Mouse (Mus musculus) intestine, embryonic 16.5 days (tissue): ENCODE results near the gene Nrcam. TPM values are rescaled to one million over a fixed set of nuclear protein-coding genes. Genes with fewer than 3 reads are reported as not detected.

Experiments used
- ATAC-seq: fragments of 200-750 bp; cut with Nextera tagmentation; 2 replicates; pipeline ENCODE4 v1.8.0; 2017; ENCODE audit warnings: moderate TSS enrichment, moderate library complexity
- H3K27ac ChIP-seq: fragments of 300-500 bp; sonication (generic); 2 replicates; pipeline ENCODE4 v1.5.1; 2014; ENCODE audit warnings: mild to moderate bottlenecking, low read length
- H3K27me3 ChIP-seq: fragments of 300-500 bp; sonication (generic); replicated peaks from 2 replicates; pipeline ENCODE4 v1.6.1; 2014; ENCODE audit warnings: low read length, control low read depth, mixed read lengths; ENCODE audit not compliant: control insufficient read depth, insufficient read depth
- H3K36me3 ChIP-seq: fragments of 300-500 bp; sonication (generic); 2 replicates; pipeline ENCODE4 v1.6.1; 2014; ENCODE audit warnings: low read length, control low read depth; ENCODE audit not compliant: control insufficient read depth, insufficient read depth
- H3K4me1 ChIP-seq: fragments of 300-500 bp; sonication (generic); 2 replicates; pipeline ENCODE4 v1.6.1; 2014; ENCODE audit warnings: low read length, control low read depth, mixed read lengths; ENCODE audit not compliant: control insufficient read depth, insufficient read depth
- H3K4me2 ChIP-seq: fragments of 300-500 bp; sonication (generic); 2 replicates; pipeline ENCODE4 v1.6.1; 2014; ENCODE audit warnings: low read depth, low read length, control low read depth
- H3K4me3 ChIP-seq: fragments of 300-500 bp; sonication (generic); 2 replicates; pipeline ENCODE4 v1.5.1; 2014; ENCODE audit warnings: mild to moderate bottlenecking, low read length
- H3K9ac ChIP-seq: fragments of 300-500 bp; sonication (generic); 2 replicates; pipeline ENCODE4 v1.6.1; 2014; ENCODE audit warnings: low read depth, low read length
- H3K9me3 ChIP-seq: fragments of 300-500 bp; sonication (generic); 2 replicates; pipeline ENCODE4 v1.6.1; 2016; ENCODE audit warnings: low read length, control low read depth; ENCODE audit not compliant: control insufficient read depth
- WGBS: fragments of 180-500 bp; shearing (Covaris S2); extraction: QIAGEN DNeasy Blood & Tissue Kit; methylation state at CpG from one replicate; pipeline ENCODE4 v1.1.7; 2014; 5-methylcytosine and 5-hydroxymethylcytosine counted together
- polyA plus RNA-seq: library from polyadenylated mRNA; unstranded; fragments of >200 nt; fragmentation: Nextera tagmentation; extraction: Ambion mirVana; gene quantifications from 2 replicates; pipeline ENCODE4 v1.2.1, GENCODE M21; 2015

Nrcam gene
- polyA plus RNA-seq, 1 experiment from 2014 or later, result 3.6 TPM

DNA sequence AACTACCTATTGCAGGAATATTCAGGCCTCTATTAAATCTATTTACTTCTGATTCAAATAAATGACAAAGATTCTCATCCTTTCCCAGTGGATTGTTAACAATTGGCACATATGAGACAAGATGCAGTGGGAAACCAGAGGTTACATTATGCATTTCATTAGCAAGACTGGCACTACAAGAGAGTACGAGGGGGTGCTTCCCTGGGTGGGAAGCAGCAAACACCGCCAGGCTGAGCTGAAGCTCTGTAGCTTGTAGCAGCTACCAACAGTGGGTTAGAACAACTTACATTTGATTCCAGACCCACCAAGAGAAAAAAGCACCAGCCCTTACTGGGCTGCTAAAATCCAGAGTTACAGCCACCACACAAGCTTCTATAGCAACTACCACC, 151.3 kb downstream of the Nrcam start:
- Histone ChIP-seq H3K27ac (no peak overlapping the region), H3K9ac (no peak overlapping the region), H3K4me3 (no peak overlapping the region), H3K27me3 (no peaks in the 10 kb centered on the region), H3K4me1 (no peaks in the 10 kb centered on the region), H3K36me3 (no peaks in the 10 kb centered on the region), H3K4me2 (no peak overlapping the region), H3K9me3 (no peaks in the 10 kb centered on the region)
- WGBS, result 82% methylated on average over 2 of the region's 2 CpGs
- ATAC-seq, result no peak

- no peak overlapping the region for H3K4me3 ChIP-seq
- no peaks in the 10 kb centered on the region for H3K9me3 ChIP-seq
- no peaks in the 10 kb centered on the region for H3K36me3 ChIP-seq
- H3K9ac ChIP-seq, result no peak overlapping the region
- 60% methylated on average over 3 of the region's 3 CpGs for WGBS
- ATAC-seq, result no peak
- no peak overlapping the region for H3K4me2 ChIP-seq
- no peaks in the 10 kb centered on the region for H3K27me3 ChIP-seq
- no peak overlapping the region for H3K27ac ChIP-seq
- no peaks in the 10 kb centered on the region for H3K4me1 ChIP-seq
Measured at GRCm38 (mm10) chr12:44481415-44481814, 152.7 kb downstream of the Nrcam start.

- Histone ChIP-seq H3K4me2 (no peak overlapping the region), H3K4me1 (no peaks in the 10 kb centered on the region), H3K9me3 (no peaks in the 10 kb centered on the region), H3K9ac (no peak overlapping the region), H3K36me3 (no peaks in the 10 kb centered on the region), H3K27ac (no peak overlapping the region), H3K4me3 (no peak overlapping the region), H3K27me3 (no peaks in the 10 kb centered on the region)
- WGBS, result 67% methylated on average over 5 of the region's 5 CpGs
- no peak for ATAC-seq
Measured at GRCm38 (mm10) chr12:44492759-44493479, 164.2 kb downstream of the Nrcam start.

DNA sequence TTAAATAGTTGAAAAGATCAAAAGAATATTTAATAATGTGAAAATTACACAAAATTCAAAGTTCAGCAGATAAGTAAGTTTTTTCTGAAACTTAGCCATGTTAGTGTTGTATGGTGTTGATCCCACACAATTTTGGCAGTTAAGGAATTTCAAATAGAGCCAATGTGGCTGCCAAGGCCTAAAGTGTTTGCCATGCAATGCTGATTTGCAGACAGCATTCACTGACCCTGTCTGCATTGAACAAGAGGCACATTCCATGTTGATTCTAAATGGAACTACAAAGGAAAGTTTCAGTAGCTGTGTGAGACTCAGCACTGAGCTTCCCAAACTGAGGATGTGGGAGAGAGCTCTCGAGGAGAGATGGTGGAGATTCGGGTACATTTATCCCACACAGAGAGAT, 169.1 kb downstream of the Nrcam start:
- H3K4me1 ChIP-seq, result no peaks in the 10 kb centered on the region
- H3K9me3 ChIP-seq, result no peaks in the 10 kb centered on the region
- no peak for ATAC-seq
- no peak overlapping the region for H3K4me2 ChIP-seq
- no peaks in the 10 kb centered on the region for H3K27me3 ChIP-seq
- H3K36me3 ChIP-seq, result no peaks in the 10 kb centered on the region
- H3K9ac ChIP-seq, result no peak overlapping the region
- H3K27ac ChIP-seq, result no peak overlapping the region
- no peak overlapping the region for H3K4me3 ChIP-seq
- 80% methylated on average over 2 of the region's 2 CpGs for WGBS

DNA sequence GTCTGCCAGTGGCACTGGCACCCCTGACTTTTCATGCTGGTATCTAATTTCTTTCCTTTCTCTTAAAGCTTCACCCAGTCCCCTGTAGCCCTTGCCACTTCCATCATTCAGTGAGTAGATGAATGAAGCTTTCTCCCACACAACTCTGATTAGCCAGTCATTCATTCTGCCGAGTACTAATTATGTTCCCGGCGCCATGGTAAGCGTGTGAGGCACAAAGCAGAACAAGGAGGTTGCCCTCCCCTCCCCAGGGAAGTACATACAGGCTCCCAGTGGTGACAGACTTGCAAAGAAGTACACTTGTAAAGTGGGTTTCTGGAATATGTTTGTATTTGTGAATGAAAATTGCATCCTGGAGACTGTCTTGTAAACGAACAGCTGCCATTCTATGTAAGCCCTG, 170.2 kb downstream of the Nrcam start:
- Histone ChIP-seq H3K36me3 (no peaks in the 10 kb centered on the region), H3K27ac (no peak overlapping the region), H3K4me2 (no peak overlapping the region), H3K9me3 (no peaks in the 10 kb centered on the region), H3K27me3 (no peaks in the 10 kb centered on the region), H3K9ac (no peak overlapping the region), H3K4me3 (no peak overlapping the region), H3K4me1 (no peaks in the 10 kb centered on the region)
- no peak for ATAC-seq
- 82% methylated on average over 5 of the region's 5 CpGs for WGBS

DNA sequence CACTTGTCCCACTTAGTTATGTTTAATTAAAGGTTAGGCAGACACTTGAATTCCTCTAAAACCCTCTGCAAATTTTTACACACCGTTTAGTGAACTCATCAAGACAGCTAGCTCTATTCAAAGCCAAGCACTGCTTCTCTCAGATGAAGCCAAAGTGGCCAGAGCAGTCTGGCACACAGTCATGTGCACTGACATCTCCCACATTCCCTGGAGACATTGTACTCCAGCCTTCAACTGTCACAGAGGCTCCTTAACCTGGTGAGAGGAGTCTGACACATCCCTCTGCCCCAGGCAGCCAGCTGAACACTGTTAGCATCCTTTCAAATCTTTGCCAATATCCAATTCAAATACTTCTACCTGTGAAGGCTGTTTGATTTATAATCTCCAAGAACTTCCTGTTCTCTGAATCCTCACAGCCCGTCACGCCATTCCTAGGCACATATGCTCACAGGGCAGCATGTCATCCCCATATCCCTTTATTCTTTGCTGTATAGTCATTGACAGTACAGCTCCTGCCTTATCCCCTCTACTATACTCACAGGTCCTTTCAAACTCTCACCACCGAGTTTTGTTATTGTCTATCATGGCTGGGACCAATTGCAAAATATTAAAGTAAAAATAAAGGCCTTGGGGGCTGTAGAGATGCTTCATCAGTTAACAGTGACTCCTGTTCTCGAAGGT, 173.3 kb downstream of the Nrcam start:
- 73% methylated on average over 5 of the region's 5 CpGs for WGBS
- no peak overlapping the region for H3K9ac ChIP-seq
- no peak for ATAC-seq

DNA sequence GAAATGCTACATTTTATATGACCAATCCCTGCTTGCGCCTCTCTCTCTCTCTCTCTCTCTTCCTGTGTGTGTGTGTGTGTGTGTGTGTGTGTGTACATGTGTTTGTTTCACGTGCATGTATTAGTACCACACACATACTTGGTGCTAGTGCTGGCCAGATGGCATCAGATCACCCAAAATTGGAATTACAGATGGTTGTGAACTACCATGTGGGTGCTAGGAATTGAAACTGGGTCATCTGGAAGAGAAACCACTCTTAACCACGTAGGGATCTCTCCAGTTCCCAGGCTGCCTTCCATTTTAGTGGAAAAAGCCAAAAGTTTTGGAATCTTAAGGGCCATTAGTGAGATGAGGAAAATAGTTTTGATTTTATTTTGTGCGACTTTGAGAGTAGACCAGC, 175.1 kb downstream of the Nrcam start:
- Histone ChIP-seq H3K27me3 (no peaks in the 10 kb centered on the region), H3K4me1 (no peaks in the 10 kb centered on the region), H3K9me3 (no peaks in the 10 kb centered on the region), H3K4me2 (no peak overlapping the region), H3K4me3 (no peak overlapping the region), H3K9ac (no peak overlapping the region), H3K36me3 (no peaks in the 10 kb centered on the region), H3K27ac (no peak overlapping the region)
- WGBS, result 80% methylated on average over 4 of the region's 4 CpGs
- no peak for ATAC-seq

More for the DNA sequence above, 173.3 kb downstream of the Nrcam start:
- Histone ChIP-seq H3K4me2 (no peak overlapping the region), H3K27ac (no peak overlapping the region), H3K36me3 (no peaks in the 10 kb centered on the region), H3K4me1 (no peaks in the 10 kb centered on the region), H3K4me3 (no peak overlapping the region), H3K9me3 (no peaks in the 10 kb centered on the region), H3K27me3 (no peaks in the 10 kb centered on the region)

- H3K4me1 ChIP-seq, result no peaks in the 10 kb centered on the region
- H3K9ac ChIP-seq, result no peak overlapping the region
- H3K27ac ChIP-seq, result no peak overlapping the region
- no peak for ATAC-seq
- H3K36me3 ChIP-seq, result no peaks in the 10 kb centered on the region
- no peak overlapping the region for H3K4me2 ChIP-seq
- no peak overlapping the region for H3K4me3 ChIP-seq
- no peaks in the 10 kb centered on the region for H3K9me3 ChIP-seq
- WGBS, result 86% methylated on average over 3 of the region's 3 CpGs
- H3K27me3 ChIP-seq, result no peaks in the 10 kb centered on the region
Measured at GRCm38 (mm10) chr12:44508635-44509034, 179.9 kb downstream of the Nrcam start.

- Histone ChIP-seq H3K9me3 (no peaks in the 10 kb centered on the region), H3K27ac (no peak overlapping the region), H3K27me3 (no peaks in the 10 kb centered on the region), H3K36me3 (no peaks in the 10 kb centered on the region), H3K4me1 (no peaks in the 10 kb centered on the region), H3K9ac (no peak overlapping the region), H3K4me2 (no peak overlapping the region), H3K4me3 (no peak overlapping the region)
- no peak for ATAC-seq
- WGBS, result 69% methylated on average over 4 of the region's 4 CpGs
Measured at GRCm38 (mm10) chr12:44509406-44510104, 180.9 kb downstream of the Nrcam start.
